Mouse (Mus musculus) forebrain, embryonic 13.5 days (tissue): ENCODE data around the gene Thbs2. TPM values are rescaled to one million over a fixed set of nuclear protein-coding genes. Genes with fewer than 3 reads are reported as not detected.

Experiments
- ATAC-seq: fragments of 200-750 bp; cut with Nextera tagmentation; 2 replicates; pipeline ENCODE4 v1.8.0; 2017
- H3K27ac ChIP-seq: fragments of 300-500 bp; sonication (generic); 2 replicates; pipeline ENCODE4 v1.5.1; 2015; ENCODE audit warnings: inconsistent platforms, mild to moderate bottlenecking, moderate library complexity
- H3K27me3 ChIP-seq: fragments of 300-500 bp; sonication (generic); 2 replicates; pipeline ENCODE4 v1.6.1; 2015; ENCODE audit warnings: mild to moderate bottlenecking, inconsistent platforms
- H3K36me3 ChIP-seq: fragments of 300-500 bp; sonication (generic); 2 replicates; pipeline ENCODE4 v1.6.1; 2015; ENCODE audit warnings: mild to moderate bottlenecking, inconsistent platforms; ENCODE audit not compliant: poor library complexity, severe bottlenecking
- H3K4me1 ChIP-seq: fragments of 300-500 bp; sonication (generic); 2 replicates; pipeline ENCODE4 v1.6.1; 2015; ENCODE audit warnings: inconsistent platforms
- H3K4me2 ChIP-seq: fragments of 300-500 bp; sonication (generic); 2 replicates; pipeline ENCODE4 v1.6.1; 2015; ENCODE audit warnings: inconsistent platforms, mild to moderate bottlenecking, moderate library complexity
- H3K4me3 ChIP-seq: fragments of 300-500 bp; sonication (generic); 2 replicates; pipeline ENCODE4 v1.5.1; 2015; ENCODE audit warnings: mild to moderate bottlenecking, inconsistent platforms
- H3K9ac ChIP-seq: fragments of 300-500 bp; sonication (generic); 2 replicates; pipeline ENCODE4 v1.6.1; 2015; ENCODE audit warnings: mild to moderate bottlenecking, inconsistent platforms
- H3K9me3 ChIP-seq: fragments of 300-500 bp; sonication (generic); replicated peaks from 2 replicates; pipeline ENCODE4 v1.6.1; 2016; ENCODE audit warnings: inconsistent platforms
- WGBS: fragments of 180-500 bp; shearing (Covaris S2); methylation state at CpG from one replicate; pipeline ENCODE4 v1.1.7; 2015; 5-methylcytosine and 5-hydroxymethylcytosine counted together
- polyA plus RNA-seq: library from polyadenylated mRNA; unstranded; fragments of >200 nt; fragmentation: Nextera tagmentation; extraction: Ambion mirVana; gene quantifications from 2 replicates; pipeline ENCODE4 v1.2.1, GENCODE M21; 2015

Gene Thbs2
- polyA plus RNA-seq, 1 experiment from 2014 or later, result 0.22 TPM

DNA sequence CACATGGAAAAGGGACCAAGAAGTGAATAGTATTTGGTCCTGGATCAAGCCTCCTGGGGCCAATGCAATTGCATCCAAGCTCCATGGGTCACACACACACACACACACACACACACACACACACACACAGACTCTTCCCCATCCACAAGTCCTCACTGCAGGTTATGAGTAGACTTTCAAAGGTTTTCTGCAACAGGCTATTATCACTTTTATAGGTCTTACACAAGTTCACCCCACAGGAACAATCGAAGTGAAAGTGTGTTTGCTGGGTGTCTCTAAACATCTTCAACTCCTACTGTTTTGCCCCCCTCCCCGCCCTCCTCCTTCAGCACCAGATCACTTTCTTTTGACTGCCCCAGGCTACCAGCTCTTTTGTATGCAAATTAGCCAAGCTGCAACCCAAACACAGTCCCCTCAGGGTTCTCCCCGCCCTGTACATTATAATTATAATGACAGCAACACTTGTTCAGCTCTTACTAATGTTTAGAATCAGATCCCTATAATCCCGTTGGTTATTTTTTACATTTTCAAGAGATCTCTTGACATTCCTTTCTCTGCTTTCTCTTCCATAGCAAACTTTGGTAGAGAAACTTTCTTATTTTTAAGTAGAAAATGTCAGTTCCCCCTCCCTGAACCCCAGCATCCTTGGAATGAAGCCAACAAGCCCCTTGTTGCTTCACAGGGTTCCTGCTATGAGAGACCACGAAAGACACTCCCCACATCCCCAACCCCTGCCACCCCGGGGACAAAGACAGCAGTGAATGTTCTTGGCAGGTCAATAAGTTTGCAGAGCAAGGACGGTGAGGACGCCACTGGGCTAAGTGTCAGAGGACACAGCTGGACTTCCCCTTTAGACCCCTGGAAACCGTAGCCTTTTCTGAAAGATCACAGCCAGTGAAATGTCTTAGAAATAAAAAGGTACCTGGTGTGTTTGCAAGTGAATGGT lies 714 bp downstream of the Thbs2 start:
- no peaks in the 10 kb centered on the region for H3K9me3 ChIP-seq
- H3K27ac ChIP-seq, result no peak overlapping the region
- 0 out of 2 replicates have a peak overlapping the region, but pooled peaks have one; percentile 2 for H3K4me3 ChIP-seq
- H3K4me2 ChIP-seq, result peak overlapping the region; percentile 54
- no peaks in the 10 kb centered on the region for H3K27me3 ChIP-seq
- 3% methylated on average over 9 of the region's 9 CpGs for WGBS
- H3K36me3 ChIP-seq, result no peaks in the 10 kb centered on the region
- H3K4me1 ChIP-seq, result peaks cover 15% of the 10 kb centered on the region
- peak; percentile 50; the same call in 1 of the 2 replicates for ATAC-seq
- no peak overlapping the region for H3K9ac ChIP-seq

DNA sequence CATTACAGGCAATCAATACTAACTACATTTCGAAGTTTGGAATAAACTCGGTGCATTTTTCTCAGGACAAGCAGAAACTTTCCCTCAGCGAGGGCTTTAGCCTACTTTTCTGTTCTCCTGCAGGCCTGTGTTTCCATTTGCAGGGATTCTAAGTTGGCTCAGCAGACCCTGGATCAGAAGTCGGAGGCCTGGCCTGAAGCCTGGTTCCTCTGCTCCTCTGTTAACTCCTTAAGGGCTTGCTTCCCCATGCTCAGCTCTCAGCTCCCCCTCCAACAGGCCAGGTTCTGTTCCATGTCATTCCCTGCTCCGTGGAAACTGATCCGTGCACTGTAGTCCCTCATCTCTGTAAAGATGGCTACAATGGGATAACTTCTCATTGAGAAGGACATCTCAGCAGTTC lies 2.1 kb downstream of the Thbs2 start:
- H3K9ac ChIP-seq, result no peak overlapping the region
- H3K4me3 ChIP-seq, result no peak overlapping the region
- WGBS, result 70% methylated on average over 6 of the region's 6 CpGs
- no peak overlapping the region for H3K4me2 ChIP-seq
- H3K27ac ChIP-seq, result no peak overlapping the region
- H3K36me3 ChIP-seq, result no peaks in the 10 kb centered on the region
- no peaks in the 10 kb centered on the region for H3K27me3 ChIP-seq
- H3K9me3 ChIP-seq, result no peaks in the 10 kb centered on the region
- no peak for ATAC-seq
- H3K4me1 ChIP-seq, result peaks cover 15% of the 10 kb centered on the region

DNA sequence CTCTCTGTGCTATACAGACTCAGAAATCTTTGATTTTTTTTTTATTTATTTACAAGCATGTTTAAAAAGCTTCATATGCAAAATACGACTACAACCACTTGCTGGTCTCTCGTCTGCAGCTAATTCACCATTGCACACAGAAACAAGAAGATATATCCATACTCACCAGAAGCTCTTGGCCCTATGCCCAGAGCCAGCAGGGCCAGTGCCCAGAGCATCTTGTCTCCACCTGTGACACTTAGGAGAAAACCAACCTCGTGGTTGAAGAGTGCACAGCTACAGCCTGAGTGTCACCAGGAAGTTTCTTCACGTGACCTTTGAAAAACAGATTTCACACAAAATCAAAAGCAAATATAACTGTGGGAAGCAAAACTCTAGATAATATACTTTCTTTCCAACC lies 2.8 kb downstream of the Thbs2 start:
- WGBS, result 68% methylated on average over 4 of the region's 4 CpGs
- ATAC-seq, result no peak

DNA sequence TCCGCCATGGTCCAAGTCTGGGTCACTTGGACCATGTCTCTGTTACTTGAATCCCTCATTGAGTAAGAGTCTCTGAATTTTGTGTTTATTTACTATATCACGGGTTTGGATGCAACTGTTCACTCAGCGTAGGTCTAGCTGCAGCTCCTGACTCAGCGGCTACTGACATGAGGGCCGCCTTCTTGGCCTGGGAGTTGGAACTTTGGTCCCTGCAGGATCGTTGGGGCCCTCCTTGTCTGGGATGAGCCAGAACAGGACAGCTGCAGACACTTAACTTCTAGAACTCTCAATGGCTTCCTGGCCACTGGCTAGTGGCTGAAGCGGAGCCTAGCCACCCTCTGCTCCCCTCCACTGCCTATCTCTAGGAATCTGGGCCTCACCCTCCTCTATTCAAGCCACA lies 11.2 kb downstream of the Thbs2 start:
- no peak for ATAC-seq
- Histone ChIP-seq H3K4me2 (no peak overlapping the region), H3K9ac (no peak overlapping the region), H3K9me3 (no peaks in the 10 kb centered on the region), H3K36me3 (no peaks in the 10 kb centered on the region), H3K4me3 (no peak overlapping the region), H3K27ac (no peak overlapping the region), H3K27me3 (no peaks in the 10 kb centered on the region), H3K4me1 (no peaks in the 10 kb centered on the region)
- 88% methylated on average over 7 of the region's 7 CpGs for WGBS

More for the DNA sequence above, 2.8 kb downstream of the Thbs2 start:
- Histone ChIP-seq H3K4me3 (no peak overlapping the region), H3K27me3 (no peaks in the 10 kb centered on the region), H3K4me1 (peaks cover 15% of the 10 kb centered on the region), H3K9ac (no peak overlapping the region), H3K36me3 (no peaks in the 10 kb centered on the region), H3K4me2 (no peak overlapping the region), H3K27ac (no peak overlapping the region), H3K9me3 (no peaks in the 10 kb centered on the region)

DNA sequence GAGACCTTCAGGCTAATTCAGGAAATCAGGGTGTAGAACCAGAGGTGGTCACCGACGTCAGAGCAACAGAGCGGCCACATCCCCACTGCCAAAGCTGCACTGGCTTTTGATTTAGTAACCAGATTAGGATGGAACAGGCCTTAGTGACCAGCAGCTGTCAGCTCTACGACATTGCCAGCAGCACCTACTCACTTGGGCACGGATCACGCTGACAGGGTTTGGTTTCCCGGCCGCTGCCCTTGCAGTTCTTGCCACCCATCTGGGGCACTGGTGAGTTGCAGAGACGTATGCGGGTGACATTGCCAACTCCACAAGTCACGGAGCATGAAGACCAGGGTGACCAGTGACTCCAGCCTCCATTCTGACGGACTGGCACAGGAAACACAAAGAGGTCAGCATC lies 13.0 kb downstream of the Thbs2 start:
- Histone ChIP-seq H3K9me3 (no peaks in the 10 kb centered on the region), H3K4me3 (no peak overlapping the region), H3K4me2 (no peak overlapping the region), H3K9ac (no peak overlapping the region), H3K36me3 (no peaks in the 10 kb centered on the region), H3K27ac (no peak overlapping the region), H3K4me1 (no peaks in the 10 kb centered on the region), H3K27me3 (no peaks in the 10 kb centered on the region)
- no peak for ATAC-seq
- 87% methylated on average over 12 of the region's 12 CpGs for WGBS

DNA sequence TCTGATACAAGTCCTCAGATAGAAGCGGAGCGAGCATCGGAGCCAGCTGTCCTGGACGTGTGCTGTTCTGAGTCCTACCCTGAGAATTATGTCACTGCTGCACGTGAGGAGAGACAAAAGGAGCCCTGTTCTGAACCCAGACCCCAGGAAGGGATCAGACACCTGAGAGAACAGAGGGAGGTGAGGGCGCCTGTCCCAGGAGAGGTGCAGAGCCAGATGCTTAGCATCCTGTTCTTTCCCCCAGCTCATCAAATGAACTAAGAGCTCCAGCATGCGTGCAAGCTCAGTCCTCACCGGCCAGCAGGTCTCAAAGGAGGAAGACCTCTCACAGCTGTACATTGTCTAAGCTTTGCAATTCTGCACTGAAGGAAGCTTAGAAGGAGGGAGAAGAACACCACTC lies 16.8 kb downstream of the Thbs2 start:
- Histone ChIP-seq H3K27me3 (no peaks in the 10 kb centered on the region), H3K9me3 (no peaks in the 10 kb centered on the region), H3K4me2 (no peak overlapping the region), H3K27ac (no peak overlapping the region), H3K36me3 (no peaks in the 10 kb centered on the region), H3K9ac (no peak overlapping the region), H3K4me1 (no peaks in the 10 kb centered on the region), H3K4me3 (no peak overlapping the region)
- WGBS, result 78% methylated on average over 8 of the region's 8 CpGs
- ATAC-seq, result no peak

DNA sequence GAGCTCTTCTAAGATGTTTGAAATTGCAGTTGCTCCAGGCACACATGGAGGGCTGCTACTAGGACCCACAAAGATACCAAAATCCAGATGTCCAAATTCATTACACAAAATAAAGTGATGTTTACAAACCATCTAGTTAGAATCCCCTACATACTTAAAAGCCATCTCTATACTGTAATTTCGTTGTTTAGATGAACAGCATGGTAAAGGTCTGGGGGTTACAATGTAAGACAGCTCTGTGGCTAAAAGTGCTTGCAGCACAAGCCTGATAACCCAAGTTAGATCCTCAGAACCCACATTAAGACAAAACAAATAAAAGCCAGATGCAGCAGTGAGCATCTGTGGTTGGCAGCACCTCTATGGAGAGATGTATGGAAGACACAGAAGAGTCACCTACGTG lies 18.5 kb downstream of the Thbs2 start:
- H3K36me3 ChIP-seq, result no peaks in the 10 kb centered on the region
- no peak overlapping the region for H3K4me3 ChIP-seq
- no peak for ATAC-seq
- no peaks in the 10 kb centered on the region for H3K9me3 ChIP-seq
- H3K9ac ChIP-seq, result no peak overlapping the region
- H3K4me1 ChIP-seq, result no peaks in the 10 kb centered on the region
- H3K27me3 ChIP-seq, result no peaks in the 10 kb centered on the region
- H3K27ac ChIP-seq, result no peak overlapping the region
- H3K4me2 ChIP-seq, result no peak overlapping the region
- WGBS, result 93% methylated on average over 2 of the region's 2 CpGs

DNA sequence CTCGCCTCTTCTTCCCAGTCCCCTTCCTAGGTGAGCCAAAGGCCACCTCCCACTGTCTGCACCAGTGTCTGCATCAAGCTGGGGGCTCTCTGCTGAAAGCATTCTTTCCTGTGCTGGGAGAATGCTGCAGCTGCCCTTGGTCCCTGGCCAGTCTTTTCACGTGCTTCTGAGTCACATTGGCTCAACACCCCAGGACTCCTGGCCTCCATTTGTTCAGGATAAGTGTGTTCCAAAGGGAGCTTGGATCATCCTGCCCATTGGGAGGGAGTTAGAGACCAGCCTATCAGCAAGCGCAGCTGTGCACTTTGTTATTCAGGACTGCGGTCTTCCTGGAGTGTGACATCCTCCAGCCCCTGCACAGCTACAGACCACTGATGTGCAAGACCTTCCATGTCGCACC lies 21.6 kb downstream of the Thbs2 start:
- H3K4me3 ChIP-seq, result no peak overlapping the region
- 35% methylated on average over 5 of the region's 5 CpGs for WGBS

DNA sequence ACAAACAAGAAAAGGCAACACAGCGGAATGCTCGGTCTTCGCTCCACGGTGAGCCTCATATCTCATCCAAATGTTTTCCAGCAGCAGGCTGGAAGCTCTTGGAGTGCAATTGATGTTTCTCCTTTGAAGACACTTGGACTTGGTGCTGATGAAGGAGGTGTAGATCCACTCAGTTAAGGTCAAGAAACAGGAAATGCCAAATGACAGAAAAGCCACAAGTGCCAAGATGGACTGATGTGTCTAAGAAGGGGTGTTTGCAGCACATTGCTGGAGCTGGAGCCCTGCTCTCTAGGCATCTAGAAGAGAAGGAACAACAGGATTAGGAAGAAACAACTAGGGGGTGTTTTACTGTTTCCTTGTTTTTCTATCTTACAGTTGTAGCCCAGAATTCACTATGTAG lies 26.8 kb downstream of the Thbs2 start:
- Histone ChIP-seq H3K27me3 (no peaks in the 10 kb centered on the region), H3K4me2 (no peak overlapping the region), H3K36me3 (no peaks in the 10 kb centered on the region), H3K9me3 (no peaks in the 10 kb centered on the region), H3K9ac (no peak overlapping the region), H3K4me3 (no peak overlapping the region), H3K27ac (no peak overlapping the region), H3K4me1 (no peaks in the 10 kb centered on the region)
- 88% methylated on average over 4 of the region's 4 CpGs for WGBS
- no peak for ATAC-seq

More for the DNA sequence above, 21.6 kb downstream of the Thbs2 start:
- no peak for ATAC-seq
- H3K4me2 ChIP-seq, result no peak overlapping the region
- H3K9ac ChIP-seq, result no peak overlapping the region
- H3K36me3 ChIP-seq, result no peaks in the 10 kb centered on the region
- no peaks in the 10 kb centered on the region for H3K27me3 ChIP-seq
- H3K9me3 ChIP-seq, result no peaks in the 10 kb centered on the region
- H3K4me1 ChIP-seq, result no peaks in the 10 kb centered on the region
- no peak overlapping the region for H3K27ac ChIP-seq

DNA sequence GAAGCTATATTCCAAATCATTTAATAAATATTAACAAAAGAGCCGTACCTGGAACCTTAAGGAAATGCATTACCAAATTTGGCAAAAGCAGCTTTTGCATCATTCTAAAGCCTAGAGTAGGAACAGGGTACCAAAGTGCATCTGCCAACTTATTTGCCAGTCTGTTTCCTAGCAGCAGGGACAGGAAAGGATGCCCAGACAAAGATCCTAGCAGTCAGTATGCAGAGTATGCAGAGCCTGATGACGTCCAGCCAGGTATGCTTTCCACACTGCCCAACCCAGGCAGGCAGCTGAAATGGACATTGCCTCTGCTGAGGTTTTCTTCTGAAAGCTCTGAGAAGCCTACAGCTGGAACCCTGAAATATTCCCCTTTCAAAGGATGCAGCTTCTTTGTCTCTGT lies 27.6 kb downstream of the Thbs2 start:
- Histone ChIP-seq H3K27me3 (no peaks in the 10 kb centered on the region), H3K4me3 (no peak overlapping the region), H3K4me2 (no peak overlapping the region), H3K36me3 (no peaks in the 10 kb centered on the region), H3K27ac (no peak overlapping the region), H3K4me1 (no peaks in the 10 kb centered on the region), H3K9me3 (no peaks in the 10 kb centered on the region), H3K9ac (no peak overlapping the region)
- 83% methylated on average over 2 of the region's 2 CpGs for WGBS
- no peak for ATAC-seq

DNA sequence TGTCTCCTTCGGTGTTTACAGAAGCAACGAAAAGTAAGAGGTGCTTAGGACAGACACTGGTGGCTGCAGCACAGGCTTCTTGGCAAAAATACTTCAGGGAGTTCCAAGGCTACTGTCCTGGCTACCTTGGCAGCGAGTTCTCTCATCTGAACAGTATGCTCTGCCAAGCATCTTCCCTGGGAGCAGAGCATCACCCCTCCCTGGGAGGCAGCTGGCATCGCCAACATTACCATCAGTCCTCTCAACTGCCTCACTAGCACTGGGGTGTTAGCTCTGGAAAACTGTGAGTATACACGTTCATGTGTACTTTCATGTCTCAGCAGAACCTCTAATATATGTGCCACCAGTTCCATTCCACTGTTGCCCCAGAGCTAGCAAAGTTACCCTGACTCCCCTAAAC lies 30.7 kb downstream of the Thbs2 start:
- ATAC-seq, result no peak
- Histone ChIP-seq H3K4me2 (no peak overlapping the region), H3K27ac (no peak overlapping the region), H3K9me3 (no peaks in the 10 kb centered on the region), H3K4me1 (no peaks in the 10 kb centered on the region), H3K4me3 (no peak overlapping the region), H3K27me3 (no peaks in the 10 kb centered on the region), H3K9ac (no peak overlapping the region), H3K36me3 (no peaks in the 10 kb centered on the region)
- 89% methylated on average over 5 of the region's 5 CpGs for WGBS

DNA sequence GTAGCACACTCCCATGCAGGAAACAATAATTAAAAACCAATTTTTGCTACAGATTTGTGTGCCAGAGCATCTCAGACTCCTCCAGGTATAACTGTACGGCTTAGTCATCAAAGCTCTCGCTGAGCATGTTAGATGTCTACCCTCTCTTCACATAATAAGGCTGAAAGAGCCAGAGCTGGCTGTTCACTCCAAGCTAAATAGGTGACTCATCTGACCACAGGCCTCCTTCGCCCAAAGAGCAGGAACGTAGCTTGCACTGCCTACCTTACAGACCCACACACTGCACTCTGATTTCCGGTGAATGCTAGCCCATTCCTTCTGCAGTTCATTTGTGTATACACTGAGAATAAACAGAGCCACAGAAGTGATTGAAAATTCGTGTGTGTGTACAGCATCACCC lies 31.6 kb downstream of the Thbs2 start:
- Histone ChIP-seq H3K27ac (no peak overlapping the region), H3K9ac (no peak overlapping the region), H3K36me3 (no peaks in the 10 kb centered on the region), H3K4me2 (no peak overlapping the region), H3K27me3 (no peaks in the 10 kb centered on the region), H3K4me3 (no peak overlapping the region), H3K9me3 (no peaks in the 10 kb centered on the region), H3K4me1 (no peaks in the 10 kb centered on the region)
- WGBS, result 87% methylated on average over 6 of the region's 6 CpGs
- no peak for ATAC-seq

DNA sequence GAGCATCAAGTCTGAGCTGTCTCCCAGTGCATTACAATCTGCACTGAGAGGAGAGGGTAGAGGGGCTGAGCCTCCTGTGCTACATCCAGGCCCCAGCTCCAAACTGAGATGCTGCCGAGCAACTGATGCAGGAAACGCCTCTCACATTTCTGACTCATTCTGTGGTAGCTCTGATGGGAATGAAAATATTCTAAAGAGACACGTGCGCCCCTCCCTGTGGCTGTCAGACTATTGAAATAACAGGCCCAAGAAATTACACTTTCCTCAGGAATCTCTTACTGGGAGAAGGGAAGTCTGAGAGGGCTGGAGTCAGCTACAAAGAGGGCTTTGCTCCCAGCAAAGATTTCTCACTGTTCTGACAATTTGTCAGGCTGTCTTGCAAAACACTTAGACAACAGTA lies 34.3 kb downstream of the Thbs2 start:
- Histone ChIP-seq H3K27ac (no peak overlapping the region; the same call in 1 of the 2 replicates), H3K4me3 (no peak overlapping the region), H3K9ac (no peak overlapping the region), H3K27me3 (no peaks in the 10 kb centered on the region), H3K9me3 (no peaks in the 10 kb centered on the region), H3K36me3 (no peaks in the 10 kb centered on the region), H3K4me1 (no peaks in the 10 kb centered on the region), H3K4me2 (no peak overlapping the region)
- WGBS, result 88% methylated on average over 4 of the region's 4 CpGs
- ATAC-seq, result no peak
